Mouse (Mus musculus) thymus, adult 18-20 months (tissue): ENCODE measurements around the gene Grid2.

Source experiments
- DNase-seq, 2 experiments: peaks; one replicate each; pipeline ENCODE4 v3.0.0; 2022; ENCODE audit warnings: mixed read lengths in 2 of 2

The Grid2 gene

GRCm38 (mm10) chr6:63659423-63659822, 403.7 kb downstream of the Grid2 start:
- no peak for DNase-seq

DNA sequence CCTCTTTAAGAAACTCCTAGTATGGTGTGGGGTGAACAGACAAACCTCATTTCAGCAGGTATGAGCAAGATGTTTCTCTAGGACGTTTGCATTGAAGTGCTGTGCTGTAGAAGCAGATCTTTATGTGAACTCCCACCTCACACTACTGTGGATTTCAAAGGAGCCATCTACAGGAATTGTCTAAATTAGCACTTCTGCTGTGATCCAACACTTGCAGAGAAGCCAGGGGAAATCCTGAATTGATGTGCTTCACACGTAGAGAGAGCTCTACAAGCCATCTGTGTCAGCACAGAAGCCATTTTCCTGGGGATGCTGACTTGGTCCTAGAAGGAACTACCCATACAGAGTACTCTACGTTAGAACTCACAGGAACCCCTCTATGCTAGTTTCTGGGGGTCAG, 430.0 kb downstream of the Grid2 start:
- DNase-seq: no peak

DNA sequence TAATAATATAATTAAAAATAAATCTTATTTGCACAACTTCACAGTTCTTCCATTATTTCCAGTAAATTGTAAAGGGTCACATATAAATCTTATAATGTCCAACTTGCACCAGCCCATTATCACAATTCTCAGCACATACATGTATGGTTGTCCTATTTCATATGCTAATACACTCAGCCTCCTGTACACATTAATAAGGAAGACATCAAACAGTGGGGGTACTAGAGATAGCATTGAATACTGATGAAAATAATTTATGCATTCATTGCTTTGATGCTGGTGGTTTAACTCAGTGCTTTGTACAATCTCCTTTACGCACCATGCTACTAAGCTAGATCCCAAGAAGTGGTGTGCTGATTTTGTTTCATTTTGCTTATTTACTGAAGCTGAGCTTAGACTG, 446.0 kb downstream of the Grid2 start:
- DNase-seq: no peak

DNA sequence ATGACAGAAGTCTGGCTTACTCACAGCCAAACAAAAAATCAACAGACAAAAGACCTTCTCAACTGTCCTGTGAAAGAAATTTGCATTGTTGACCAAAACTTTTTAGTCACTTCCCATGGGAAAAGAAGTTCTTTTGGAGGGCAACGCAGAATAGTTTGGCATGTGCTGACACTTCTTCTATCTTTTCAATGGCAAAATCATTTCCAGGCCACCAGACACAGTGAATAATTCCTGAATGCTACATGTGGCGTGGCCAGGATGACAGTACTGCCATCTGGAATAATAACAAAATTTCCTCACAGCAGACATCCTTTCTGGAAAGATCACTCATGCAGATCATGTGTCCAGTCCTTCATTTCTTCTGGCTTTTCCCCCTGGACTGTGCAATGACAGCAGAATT, 478.1 kb downstream of the Grid2 start:
- no peak for DNase-seq

- DNase-seq: no peak
Measured at GRCm38 (mm10) chr6:63762535-63762934, 506.9 kb downstream of the Grid2 start.

- no peak for DNase-seq
Measured at GRCm38 (mm10) chr6:63794679-63795078, 539.0 kb downstream of the Grid2 start.

- DNase-seq: no peak
Measured at GRCm38 (mm10) chr6:63820236-63820635, 564.6 kb downstream of the Grid2 start.

- no peak for DNase-seq
Measured at GRCm38 (mm10) chr6:63862628-63863027, 607.0 kb downstream of the Grid2 start.

DNA sequence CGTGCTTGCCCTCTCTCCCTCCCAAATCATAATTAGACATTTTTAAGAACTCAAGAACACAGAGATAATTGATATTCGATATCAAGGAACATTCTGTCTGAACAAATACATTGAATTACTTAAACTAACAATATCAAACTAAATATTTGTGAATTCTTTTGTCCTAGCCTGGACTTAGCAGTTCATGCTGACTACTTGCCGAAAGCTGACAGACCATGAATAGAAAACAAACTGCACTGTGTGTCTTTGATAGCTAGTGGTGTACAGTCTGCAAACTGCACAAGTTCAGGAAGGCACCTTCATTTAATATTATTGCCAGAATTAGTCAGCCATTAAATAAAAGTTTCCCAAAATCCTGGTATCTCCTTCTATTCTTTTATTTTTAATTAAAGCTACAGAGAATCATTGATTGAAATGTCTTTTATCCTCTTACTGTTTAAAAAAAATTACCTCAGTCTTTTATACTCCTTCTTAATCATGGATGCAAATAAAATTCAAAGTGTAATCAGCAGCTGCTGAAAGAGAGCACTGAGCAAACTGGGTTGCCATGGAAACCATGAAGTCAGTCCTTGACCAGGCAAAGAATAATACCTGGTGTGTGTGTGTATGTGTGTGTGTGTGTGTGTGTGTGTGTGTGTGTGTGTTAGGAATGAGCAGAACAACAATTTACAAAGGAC, 621.5 kb downstream of the Grid2 start:
- DNase-seq: no peak

GRCm38 (mm10) chr6:63877765-63878345, 622.2 kb downstream of the Grid2 start:
- DNase-seq: no peak

DNA sequence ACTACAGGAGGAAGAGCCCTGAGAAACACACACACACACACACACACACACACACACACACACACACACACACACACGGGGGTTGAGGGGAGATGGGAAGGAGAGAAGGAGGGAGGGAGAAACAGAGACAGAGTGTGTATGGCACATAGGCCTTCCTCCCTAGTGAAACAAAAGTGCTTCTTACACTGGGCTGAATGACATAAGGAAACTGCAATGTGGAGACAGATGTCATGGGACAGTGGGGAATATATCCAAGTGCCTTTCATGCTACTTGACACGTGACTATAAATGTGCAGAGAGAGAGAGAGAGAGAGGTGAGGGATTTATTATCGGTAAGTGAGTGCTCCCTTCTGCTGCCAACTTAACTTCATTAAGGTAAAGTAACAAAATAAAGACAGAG, 639.0 kb downstream of the Grid2 start:
- no peak for DNase-seq

DNA sequence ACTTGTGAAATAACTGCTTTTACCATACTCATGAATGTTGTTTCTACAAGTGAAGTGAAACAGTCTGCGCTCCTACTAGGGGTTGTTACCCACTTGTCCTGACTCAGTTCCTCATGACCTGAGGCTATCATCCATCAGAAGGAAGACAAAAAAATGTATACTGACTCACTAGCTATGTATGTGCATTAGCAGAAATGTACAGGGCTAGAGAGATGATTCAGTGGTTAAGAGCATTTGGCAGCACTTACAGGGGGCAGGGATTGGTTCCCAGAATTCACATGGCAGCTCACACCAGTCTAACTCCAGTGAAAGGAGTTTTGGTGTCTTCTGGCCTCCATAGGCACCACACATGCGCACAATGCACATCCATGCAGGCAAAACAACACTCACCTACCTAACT, 642.5 kb downstream of the Grid2 start:
- DNase-seq: no peak

DNA sequence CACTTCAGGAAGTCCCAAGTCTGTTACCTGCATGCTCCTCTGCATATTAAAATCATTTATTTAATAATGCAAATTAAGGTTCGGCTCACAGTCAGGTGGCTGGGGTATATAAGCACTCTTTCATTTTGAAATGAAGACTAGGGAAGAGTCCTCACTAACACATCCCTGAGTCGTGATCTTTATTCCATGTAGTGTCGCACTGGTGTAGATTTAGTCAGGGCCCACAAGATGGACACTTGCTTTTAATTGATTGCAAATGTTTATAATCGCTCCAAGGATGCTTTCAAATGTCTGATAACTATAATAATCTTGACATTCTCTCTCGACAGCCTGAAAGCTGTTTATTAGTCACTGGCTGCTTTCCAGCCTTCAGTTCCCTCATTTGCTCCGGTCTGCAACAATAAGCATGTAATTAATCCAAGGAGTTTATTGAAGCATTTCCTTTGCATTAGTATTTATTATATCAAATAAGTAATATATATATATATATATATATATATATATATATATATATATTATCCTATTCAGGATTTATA, 661.4 kb downstream of the Grid2 start:
- DNase-seq: no peak

GRCm38 (mm10) chr6:63921951-63922350, 666.3 kb downstream of the Grid2 start:
- no peak for DNase-seq

DNA sequence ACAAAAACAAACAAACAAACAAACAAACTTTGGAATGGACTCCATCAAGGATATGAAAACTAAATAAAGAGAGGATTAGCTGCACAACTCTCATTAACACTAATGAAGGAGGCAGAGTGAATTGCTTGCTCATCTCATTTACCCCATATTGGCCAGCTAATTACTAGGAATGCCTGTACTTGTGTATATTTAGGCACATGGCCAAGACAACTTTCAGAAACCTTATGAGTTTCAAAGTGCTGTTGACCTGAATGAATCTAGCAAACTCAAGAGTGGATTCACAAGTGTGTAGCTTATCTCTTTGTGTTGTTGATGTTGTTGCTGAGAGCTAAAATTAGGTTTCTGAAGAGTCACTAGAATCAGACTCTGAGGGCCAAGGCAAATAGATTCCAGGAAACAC, 675.5 kb downstream of the Grid2 start:
- DNase-seq: no peak

DNA sequence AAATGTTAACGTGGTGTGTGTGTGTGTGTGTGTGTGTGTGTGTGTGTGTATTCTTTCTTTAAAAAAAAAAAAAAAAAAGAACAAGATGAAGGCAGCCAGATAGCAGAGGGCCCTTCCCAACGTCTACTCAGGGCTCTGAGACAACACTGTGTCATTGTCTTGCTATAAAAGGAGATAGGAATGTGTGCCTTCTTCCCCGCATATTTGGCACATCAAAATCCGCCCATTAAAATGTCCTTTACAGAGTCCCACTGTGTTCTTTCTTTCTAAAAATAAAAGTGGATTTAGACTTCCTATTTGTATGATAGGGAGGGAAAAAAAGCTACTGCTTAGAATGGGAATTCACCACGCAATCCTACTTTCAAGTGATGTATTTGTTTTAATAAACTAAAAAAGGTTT, 691.0 kb downstream of the Grid2 start:
- DNase-seq: no peak

DNA sequence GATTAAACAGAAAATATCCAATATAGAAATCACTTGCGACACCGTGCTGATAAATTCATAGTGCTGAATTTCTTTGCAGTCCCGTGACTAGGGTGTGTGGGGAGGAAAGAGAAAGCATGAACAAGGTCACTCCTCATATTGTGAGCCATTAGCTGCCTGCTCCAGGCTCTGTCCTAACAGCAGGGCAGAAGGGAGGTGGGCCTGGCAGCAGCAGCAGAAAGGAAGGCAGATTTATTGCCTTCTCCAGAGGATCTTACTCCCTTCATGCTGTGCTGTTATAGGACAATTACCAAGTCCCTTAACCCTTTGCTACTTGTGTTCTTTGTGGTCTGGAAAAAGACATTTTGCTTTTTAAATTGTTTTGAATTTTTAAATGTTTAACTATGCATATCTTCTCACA, 708.1 kb downstream of the Grid2 start:
- DNase-seq: no peak

GRCm38 (mm10) chr6:63964269-63964668, 708.6 kb downstream of the Grid2 start:
- no peak for DNase-seq

DNA sequence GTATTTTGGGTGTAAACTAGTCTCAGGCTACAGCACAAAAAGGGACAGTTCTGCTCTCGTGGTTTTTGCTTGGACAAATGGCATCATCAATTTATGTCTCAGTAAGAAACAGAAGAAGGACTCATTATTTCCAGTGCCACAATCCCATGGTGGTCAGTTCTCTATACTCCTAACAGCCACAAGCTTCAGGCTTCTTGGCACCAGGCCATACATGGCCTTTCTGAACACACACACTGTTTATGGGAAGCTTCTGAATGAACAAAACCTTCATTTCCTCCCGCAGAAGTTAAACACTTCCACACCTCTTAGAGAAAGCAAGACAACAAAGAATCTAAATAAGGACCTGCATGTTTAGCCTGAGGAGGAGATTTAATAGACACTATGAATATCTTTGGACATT, 709.1 kb downstream of the Grid2 start:
- DNase-seq: no peak

GRCm38 (mm10) chr6:64046084-64046483, 790.4 kb downstream of the Grid2 start:
- no peak for DNase-seq

- DNase-seq: no peak
Measured at GRCm38 (mm10) chr6:64046732-64047131, 791.1 kb downstream of the Grid2 start.

GRCm38 (mm10) chr6:64047950-64048349, 792.3 kb downstream of the Grid2 start:
- no peak for DNase-seq

GRCm38 (mm10) chr6:64063858-64064257, 808.2 kb downstream of the Grid2 start:
- DNase-seq: no peak

DNA sequence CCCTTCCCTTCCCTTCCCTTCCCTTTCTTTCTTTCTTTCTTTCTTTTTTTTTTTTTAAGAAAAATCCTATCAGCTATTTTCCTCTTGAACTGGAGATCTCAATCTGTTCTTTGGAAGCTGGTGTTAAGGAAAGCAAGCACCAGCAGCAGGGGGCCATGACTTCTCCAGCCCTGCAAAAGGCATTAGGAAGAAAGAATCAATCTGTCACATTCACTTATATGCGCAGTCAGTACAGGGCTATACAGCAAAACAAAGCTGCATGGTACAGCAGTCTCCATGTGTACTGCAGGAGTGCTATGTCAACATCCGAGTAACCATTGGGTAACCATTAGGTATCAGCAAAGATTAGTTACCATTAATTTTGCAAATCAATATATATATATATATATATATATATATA, 809.0 kb downstream of the Grid2 start:
- DNase-seq: no peak

DNA sequence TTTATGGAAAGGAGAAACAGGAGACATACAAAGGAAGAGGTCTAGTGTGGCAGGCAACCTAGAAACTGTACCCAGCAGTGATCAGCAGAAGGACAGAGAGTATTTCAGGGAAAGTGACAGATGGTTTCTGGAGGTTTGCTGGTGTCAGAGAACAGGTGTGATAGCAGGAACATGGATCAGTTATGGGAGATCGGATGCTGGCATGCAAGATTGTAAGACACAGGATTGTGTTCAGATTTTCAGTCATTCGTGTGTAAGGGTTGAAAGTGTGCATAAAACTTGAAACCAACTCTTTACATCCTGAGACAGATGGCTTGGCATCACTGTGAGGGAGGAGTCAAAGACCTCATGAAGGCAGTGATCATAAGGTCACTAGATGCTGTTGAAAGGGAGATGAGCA, 817.7 kb downstream of the Grid2 start:
- no peak for DNase-seq
